Mouse (Mus musculus): ENCODE measurements around the gene Hoxd4.

The Hoxd4 gene

DNA sequence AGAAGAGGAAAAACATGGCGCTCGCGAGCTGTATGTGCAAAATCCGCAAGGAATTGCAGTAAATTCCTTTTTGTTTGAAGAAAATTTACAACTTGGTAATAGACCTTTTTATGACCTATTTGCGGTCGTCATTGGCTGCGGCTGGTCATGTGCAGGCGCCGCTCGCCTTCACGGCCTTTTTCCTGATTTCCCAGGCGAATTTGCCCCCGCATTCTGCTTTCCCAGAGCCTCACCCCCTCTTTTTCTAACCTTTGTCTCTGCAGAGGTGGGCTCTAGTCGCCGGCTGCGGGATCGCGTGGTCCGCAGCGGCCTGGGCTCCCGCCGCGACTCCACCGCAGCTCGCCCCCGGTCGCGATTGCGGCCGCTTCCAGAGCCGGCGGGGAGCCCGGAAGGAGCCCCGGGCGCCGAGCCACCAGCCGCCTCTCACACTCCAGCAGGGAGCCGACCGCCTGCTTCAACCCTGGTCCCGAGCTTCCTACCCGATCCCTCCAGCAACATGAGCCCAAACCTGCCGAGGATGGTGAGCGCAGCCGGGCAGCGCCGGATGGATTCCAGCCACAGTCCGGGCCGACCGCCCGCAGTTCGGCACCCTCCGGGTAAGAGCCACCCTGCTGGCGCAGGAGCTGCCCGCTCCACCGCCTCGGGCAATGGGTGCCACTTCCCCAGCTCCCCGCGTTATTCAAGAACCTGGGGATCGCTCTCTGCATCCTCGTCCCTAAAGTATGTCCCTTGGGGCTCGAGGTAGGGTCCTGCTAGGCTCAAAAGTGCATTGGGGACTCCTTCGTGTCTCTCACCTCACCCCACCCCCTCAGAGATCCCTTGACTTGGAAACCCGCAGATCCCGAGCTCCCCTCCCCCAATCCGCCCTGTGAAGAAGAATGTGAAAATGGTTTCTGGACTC, at the start of gene Hoxd4, which contains the start of gene Hoxd3:
TSS of gene Hoxd4 (plus strand) at position 209 of the 901 bp plus-strand sequence.
TSS of gene Hoxd3 (plus strand) at position 207 of the 901 bp plus-strand sequence.
- DNase-seq (ENCODE audit: low read depth) = no peak

DNA sequence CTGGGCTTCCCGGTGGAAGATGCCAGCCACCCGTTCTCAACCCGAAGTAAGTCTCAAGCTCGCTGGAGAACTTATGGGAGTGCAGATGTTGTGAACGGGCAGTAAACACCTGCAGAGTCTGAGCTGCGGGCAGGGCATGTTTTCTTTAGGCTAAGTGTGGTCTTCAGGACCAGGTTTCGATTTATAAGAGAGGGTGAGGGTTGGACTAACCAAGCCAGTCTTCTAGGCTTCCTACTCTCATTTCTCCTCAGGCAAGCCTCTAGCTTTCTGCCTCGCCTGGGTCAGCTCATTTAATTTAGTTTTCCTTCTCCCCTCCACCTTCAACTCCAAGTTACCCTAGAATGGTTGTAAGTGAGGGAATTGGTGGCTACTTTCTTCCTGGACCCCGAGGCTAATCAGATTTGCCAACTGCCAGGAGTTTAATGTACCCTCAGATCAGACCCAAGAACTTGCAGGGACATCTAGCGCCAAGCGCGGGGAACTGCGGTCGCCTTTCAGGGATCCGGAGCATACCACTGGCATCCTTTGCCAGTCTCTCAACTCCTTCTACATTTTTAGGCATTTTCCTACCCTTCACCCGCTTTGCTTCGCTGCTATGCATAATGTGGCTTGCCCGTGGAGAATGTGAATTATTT, 48.3 kb upstream of the Hoxd4 start:
- DNase-seq (ENCODE audit: low read depth) = no peak

DNA sequence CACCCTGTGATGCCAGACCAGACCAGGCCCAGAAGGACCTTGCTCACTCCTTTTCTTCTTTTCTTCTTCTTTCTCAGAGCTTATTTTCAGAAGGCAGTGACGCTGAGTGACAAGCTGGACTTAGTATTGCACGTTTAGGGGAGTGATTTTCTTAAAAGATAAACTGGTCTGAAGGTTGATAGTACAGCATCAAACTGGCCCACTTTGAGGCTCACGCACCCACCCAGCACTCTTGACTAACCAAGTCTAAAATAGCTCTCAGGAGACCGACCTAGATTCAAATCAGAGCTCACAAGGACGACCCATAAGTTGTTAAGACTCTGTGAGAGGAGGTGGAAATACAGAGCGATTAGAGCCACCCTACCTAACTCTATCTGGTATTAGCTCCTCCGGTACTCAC, 45.3 kb upstream of the Hoxd4 start:
- DNase-seq (ENCODE audit: low read depth) = no peak

DNA sequence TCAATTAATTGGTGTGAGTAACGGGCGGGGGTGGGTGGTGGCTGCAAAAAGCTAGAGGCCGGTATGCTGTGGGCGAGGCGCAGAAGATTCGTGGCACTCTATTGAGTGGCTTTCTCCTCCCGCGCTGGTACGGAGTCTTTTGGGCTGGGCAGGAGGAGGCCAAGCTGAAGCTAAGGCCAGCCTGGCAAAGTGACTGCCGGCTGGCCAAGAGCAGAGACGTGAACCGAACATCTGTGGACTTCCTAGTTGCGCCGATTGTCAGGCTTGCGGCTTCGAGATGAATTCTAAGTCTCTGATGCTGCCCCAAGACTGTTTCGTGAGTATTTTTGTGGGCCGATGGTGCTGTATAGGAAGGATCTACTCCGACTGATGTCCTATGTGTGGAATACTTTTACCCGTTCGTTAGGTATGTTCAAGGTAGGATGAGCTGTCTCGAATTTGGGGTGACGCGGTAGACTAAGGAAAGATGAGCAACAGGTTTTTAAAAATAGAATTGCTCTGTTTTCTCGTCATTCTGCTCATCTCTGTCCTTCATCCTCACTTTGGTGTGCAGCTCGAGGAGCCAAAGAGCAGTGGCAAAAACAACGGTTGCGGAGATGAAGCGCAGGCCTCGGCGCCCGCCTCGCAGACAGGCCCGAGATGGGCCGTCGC, 44.4 kb upstream of the Hoxd4 start:
- no peak for DNase-seq (ENCODE audit: low read depth)

DNA sequence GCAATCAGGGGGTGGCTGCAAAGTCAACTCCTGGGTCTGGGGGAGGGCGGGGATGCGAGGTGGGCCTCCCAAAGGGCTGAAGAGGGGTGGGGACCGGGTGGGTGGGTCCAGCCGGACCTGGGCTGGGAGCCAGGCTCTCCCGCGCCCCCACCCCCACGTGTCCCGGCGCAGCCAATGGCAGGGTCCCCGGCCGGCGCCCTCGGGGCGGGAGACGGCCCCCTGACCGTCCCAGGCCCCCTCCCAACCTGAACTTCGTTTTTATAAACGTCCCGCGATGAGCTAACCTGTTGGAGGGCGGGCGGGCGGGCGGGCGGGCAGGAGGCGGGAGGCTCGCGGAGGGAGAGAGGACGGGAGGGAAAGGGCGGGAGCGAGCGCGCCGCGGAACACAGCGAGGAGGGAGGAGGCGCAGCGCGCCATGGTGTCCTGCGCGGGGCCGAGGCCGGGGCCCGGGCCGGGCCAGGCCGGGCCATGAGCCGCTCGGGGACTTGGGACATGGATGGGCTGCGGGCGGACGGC, 43.8 kb upstream of the Hoxd4 start, which contains the start of gene Hoxd13:
TSS of gene Hoxd13 (plus strand) at position 469 of the 516 bp plus-strand sequence.
- no peak for DNase-seq (ENCODE audit: low read depth)

DNA sequence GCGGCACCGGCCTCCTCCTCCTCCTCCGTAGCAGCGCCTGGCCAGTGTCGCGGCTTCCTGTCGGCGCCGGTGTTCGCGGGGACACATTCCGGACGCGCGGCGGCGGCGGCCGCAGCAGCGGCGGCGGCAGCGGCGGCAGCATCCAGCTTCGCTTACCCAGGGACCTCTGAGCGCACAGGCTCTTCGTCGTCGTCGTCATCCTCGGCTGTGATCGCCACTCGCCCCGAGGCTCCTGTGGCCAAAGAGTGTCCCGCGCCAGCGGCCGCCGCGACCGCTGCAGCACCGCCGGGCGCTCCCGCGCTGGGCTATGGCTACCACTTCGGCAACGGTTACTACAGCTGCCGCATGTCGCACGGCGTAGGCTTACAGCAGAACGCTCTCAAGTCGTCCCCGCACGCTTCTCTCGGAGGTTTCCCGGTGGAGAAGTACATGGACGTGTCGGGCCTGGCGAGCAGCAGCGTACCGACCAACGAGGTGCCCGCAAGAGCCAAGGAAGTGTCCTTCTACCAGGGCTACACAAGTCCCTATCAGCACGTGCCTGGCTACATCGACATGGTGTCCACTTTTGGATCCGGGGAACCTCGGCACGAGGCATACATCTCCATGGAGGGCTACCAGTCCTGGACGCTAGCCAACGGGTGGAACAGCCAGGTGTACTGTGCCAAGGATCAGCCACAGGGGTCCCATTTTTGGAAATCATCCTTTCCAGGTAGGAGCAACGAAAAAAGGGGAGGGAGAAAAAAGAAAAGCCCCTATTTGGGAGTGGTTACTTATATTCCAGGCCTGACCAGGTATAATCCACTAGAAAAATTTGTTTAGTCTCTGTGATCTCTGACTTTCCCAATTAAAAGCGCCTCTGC, 43.1 kb upstream of the Hoxd4 start:
- no peak for DNase-seq (ENCODE audit: low read depth)

DNA sequence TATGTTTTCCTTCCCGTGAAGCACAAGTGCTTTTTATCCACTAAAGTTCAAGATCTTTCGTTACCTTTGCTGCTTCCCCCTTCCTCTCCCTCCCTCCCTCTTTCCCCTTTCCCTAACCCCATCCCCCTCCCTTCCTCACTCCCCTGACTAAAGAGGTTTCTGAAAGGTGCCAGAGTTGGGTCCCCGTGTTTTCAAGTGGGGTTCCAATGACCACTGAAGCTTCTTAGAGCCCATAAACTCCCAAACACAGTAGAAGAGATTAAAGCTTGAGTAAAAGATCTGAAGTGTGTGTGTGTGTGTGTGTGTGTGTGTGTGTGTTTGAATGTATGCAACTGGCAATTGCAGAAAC, 42.5 kb upstream of the Hoxd4 start:
- DNase-seq (ENCODE audit: low read depth) = no peak

DNA sequence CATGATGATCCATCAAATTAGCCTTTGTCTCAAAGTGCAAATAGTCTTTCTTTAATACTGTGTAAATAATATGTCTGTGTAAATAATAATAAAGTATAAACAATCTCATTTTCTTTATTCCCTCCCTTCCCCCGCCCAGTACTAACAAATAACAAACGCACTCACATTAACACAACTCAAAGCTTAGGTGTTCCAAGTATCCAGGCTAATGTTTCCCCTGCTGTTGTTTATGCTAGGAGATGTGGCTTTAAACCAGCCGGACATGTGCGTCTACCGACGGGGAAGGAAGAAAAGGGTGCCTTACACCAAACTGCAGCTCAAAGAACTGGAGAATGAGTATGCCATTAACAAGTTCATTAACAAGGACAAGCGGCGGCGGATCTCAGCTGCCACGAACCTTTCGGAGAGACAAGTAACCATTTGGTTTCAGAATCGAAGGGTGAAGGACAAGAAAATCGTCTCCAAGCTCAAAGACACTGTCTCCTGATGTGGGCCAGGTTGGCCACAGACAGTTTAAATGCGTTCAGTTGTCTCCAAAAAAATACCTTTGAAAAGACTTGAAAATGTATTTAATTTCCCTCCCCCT, 42.0 kb upstream of the Hoxd4 start:
- DNase-seq (ENCODE audit: low read depth) = no peak

DNA sequence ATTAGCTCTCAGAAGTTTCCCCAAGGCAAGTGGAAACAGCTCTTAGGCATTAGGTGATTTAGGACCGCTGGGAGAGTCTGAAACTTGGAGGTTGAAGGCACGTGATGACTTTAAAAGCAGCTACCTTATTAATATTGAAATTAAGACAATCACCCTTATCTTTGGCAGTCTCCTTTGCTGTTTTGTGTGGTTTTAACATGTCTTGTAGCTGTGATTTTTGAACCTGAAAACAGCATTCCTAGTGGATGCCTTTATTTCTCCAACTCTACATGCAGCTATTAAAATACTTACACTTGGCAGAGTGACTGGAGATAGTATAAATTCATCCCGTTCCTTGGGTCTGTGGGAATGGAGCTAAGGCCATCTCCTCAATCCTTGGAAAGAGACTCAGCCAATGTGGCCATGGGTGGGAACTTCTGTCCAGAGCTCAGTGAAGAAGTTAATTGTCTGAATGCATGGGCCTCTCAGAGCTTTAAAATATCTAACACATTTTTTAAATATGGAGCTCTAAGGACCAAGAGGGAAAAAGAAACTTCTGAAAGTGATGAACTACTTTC, 41.0 kb upstream of the Hoxd4 start:
- no peak for DNase-seq (ENCODE audit: low read depth)

DNA sequence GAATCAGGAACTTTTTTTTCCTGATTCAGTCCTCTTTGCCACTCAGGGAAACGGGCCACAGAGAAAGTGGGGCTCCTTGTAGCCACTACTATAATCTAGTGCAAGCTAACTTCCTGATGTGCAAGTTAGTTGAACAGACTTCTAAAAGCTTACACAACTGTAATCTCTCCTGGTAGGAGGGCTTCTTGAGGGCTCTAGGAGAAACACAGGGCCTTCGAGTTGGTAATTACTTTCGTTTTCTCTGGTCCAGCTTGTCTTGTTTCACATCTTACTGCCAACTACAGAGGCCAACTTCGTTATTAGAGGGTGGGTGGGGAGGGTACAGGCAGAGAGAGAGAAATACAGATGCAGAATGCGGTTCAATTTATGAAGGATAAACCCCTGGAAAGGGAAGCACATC, 39.9 kb upstream of the Hoxd4 start:
- DNase-seq (ENCODE audit: low read depth) = no peak

DNA sequence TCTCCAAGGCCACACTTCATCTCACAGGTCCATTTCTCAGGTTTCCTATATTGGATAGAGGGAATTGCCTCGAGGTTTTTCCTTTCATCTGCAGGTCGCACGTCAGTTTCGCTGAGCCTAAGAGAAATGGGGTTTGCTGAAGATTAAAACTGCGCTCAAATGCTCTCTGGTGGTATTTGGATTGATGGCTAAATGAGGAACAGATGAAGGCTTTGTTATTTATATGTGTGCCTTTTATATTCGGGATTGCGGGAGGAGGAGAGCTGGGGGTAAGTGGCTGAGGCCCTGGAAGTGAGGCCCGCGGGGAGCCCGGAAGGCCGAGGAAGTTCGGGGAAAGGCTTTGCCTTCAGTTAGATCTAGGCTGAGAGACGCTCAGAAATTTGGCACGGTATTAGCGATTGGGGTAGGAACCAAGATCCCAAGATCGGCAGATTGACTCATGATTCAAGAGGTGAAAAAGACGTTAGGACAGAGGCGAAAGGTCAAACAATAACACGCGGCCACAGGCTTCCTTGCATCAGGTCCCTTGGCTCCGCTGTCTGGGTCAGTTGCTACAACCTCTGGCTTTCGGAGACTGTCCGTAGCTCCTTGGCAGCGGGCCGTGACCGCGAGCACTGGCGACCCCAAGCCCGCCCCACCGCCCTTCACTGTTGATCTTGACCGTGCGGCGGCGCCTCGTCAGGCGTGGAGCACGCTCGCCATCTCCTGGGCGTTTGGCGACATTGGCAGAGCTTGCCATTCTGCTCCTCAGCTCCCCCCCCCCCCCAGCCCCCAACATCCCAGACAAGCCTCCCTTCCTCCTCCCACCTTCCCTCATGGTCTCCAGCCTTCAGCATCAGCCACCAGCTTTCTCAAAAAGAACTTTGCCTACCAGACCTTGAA, 39.0 kb upstream of the Hoxd4 start:
- DNase-seq (ENCODE audit: low read depth) = no peak

DNA sequence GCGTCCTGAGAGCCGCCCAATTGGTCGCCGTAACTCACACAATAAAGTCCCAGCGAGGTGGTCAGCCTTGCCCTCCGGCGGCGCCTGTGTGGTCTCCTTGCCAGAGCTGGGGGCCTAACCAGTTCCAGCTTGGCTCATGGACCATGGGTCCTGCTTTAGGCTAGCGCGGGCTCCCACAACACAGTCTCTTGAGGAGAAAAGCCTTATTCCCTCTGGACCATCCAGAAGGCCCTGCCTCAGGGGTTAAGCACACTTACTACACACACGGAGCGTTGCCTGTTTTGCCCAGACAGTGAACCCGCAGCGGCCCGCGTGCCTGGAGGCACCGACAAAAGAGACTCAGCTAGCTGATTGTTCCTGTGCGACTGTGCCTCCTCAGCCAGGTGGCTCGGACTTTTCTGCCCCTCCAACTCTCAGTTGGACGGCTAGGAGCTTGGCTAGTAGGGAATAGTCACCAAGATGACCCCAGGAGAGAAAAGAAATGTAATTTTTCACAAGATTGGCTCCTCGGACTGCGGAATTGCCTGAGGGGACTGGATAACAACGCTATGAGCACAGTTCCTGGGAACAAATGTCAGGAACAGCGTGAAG, 37.8 kb upstream of the Hoxd4 start:
- no peak for DNase-seq (ENCODE audit: low read depth)

DNA sequence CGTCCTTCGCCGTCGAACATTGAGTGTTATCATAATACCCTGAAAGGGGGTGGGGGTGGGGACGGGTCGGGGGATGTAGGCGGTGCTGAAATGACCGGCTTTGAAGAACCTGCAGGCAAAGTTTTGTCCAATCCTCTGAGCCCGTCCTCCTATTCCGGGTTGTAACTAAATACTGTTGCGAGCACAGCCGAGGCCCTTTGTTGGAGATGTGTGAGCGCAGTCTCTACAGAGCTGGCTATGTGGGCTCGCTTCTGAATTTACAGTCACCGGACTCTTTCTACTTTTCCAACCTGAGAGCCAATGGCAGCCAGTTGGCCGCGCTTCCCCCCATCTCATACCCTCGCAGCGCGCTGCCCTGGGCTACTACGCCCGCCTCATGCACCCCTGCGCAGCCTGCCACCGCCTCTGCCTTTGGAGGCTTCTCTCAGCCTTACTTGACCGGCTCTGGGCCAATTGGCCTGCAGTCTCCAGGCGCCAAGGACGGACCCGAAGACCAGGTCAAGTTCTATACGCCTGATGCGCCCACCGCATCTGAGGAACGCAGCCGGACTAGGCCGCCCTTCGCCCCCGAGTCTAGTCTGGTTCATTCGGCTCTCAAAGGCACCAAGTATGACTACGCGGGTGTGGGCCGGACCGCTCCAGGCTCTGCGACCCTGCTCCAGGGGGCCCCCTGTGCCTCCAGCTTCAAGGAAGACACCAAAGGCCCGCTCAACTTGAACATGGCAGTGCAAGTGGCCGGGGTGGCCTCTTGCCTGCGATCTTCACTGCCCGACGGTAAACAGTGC, 36.7 kb upstream of the Hoxd4 start, which contains the start of gene Hoxd12:
TSS of gene Hoxd12 (plus strand) at position 133 of the 785 bp plus-strand sequence.
- no peak for DNase-seq (ENCODE audit: low read depth)

DNA sequence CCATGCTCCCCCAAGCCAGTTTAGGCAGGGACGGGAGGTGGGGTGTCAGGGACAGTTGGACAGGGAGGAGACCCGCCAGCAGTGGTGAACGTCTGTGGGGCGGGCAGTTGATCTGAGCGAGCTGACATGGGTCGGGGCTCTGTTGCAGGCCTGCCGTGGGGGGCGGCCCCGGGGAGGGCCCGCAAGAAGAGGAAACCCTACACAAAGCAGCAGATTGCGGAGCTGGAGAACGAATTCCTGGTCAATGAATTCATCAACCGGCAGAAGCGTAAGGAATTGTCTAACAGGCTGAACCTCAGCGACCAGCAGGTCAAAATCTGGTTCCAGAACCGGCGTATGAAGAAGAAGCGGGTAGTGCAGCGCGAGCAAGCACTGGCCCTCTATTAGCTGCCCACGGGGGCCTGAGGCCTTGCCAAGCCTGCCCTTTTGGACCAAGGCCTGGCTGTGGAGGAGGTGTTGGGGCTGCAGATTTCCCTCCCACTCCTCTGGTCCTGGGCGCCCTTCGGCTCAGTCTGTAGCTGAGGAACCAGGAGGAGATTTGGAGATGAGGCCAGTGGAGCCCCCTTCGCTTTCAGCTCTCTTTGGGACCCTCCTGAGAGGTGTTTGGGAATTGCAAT, 36.0 kb upstream of the Hoxd4 start:
- DNase-seq (ENCODE audit: low read depth) = no peak

DNA sequence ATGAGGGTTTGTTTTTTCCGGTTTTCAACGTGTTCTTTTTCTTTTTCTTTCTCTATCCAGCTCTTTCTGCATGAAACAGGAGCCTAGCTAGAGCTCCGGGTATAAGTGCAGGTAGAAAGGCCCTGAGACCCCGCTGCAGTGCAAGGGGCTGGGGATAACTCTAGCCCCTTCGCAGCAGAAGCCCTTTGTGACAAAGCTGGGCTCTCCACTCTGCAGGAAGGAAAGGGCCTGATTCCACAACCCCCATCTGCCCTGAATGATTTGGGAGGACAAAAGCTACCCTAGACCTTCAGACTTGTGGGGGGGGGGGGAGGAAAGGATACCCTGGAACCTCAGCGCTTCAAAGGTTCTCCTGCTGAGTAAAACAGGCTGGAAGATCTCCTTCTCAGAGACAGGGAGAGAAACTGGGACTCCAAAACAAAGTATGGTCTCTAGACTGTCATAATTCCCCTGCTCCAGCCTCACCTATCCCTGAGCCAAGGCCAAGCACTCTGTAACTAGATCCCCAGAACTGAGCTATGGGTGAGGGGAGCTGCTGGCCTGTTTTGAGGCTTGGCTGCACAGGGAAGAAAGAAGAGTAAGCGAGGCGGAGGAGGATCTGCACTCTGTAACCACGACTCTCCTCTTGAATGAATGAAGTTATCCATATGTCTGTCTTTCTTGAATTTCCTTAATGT, 35.2 kb upstream of the Hoxd4 start:
- DNase-seq (ENCODE audit: low read depth) = no peak

DNA sequence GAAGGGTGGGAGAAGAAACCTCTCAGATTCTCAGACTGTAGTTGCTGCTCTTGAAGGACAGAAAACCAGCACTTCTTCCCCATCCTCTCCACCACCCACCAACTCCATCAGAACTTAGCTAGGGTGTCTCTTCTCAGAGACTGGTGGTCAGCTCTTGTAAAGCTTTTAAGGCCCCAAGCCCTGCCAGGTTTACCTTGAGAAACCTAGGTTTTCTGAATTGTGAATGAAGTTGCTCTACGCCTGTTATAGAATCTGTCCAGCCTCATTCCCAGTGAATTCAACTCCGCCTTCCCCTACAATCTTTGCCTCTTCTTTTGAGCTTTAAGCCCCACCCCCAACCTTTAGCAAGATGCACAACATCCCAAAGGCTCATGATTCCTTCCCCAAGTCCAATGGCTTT, 34.6 kb upstream of the Hoxd4 start:
- no peak for DNase-seq (ENCODE audit: low read depth)

DNA sequence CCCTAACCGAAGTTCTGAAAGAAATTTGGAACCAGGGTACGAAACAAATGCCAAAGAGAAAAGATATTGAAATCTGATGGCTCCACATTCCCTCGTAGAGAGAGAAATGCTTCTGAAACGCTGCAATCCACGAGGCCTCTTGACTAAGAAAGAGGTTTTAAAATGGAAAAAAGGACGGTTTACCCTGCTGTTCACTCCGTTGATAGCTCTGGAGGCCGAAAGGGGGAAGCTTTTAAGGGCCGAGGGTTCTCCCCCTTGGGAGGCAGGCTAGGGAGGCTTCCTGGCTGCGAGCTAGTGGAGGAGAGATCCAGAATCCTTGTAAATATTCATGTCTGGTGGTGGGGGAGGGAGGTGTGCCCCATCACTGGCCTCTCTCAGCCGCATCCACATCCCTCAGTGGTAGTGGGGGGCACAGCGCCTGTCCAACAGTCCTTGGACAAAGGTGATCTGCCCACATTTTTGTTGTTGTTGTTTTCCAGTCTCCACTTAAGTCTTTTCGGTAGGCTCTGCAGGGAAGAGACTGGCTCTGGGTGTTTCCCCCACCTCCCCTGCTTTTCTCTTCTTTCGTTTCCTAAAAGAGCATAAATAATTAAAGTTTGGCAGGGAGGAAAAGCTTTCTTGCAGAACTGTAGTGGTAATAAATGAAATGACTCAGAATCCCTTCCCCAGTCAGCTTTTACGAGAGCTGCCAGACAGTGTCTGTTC, 32.7 kb upstream of the Hoxd4 start, which contains the start of gene Hoxd11:
TSS of gene Hoxd11 (plus strand) at position 667 of the 705 bp plus-strand sequence.
- DNase-seq (ENCODE audit: low read depth) = no peak

Measured in fibroblast of lung, adult 2 months (primary cell).